Mouse (Mus musculus) adrenal gland (tissue): ENCODE results near the gene Aak1.
"Not testable (repeated sequence)": the region's sequence is repeated elsewhere in the genome, so short reads cannot be mapped to it uniquely, and the experiment has no call there.

ENCODE experiments used
- intact Hi-C: fragments of 180-260 bp; cut with DNase I; formaldehyde crosslinking; loops from one replicate; pipeline ENCODE4 v1.15.1; 2025

Gene Aak1

GRCm38 (mm10) chr6:86832802-86833502 is 16.4 kb upstream of the Aak1 start:
- intact Hi-C loops = no loop called here

- intact Hi-C loops = no loop called here
Observed at GRCm38 (mm10) chr6:86839089-86839488, 10.2 kb upstream of the Aak1 start.

GRCm38 (mm10) chr6:86841949-86842348 is 7.4 kb upstream of the Aak1 start:
- intact Hi-C loops = no loop called here

- intact Hi-C loops = no loop called here
Observed at GRCm38 (mm10) chr6:86843636-86844035, 5.7 kb upstream of the Aak1 start.

GRCm38 (mm10) chr6:86846467-86846866 is 2.9 kb upstream of the Aak1 start:
- intact Hi-C loops = loop anchor here (5.0 kb wide), 1 partner anchor 76 kb away; no protein-coding TSS in a partner anchor

GRCm38 (mm10) chr6:86847816-86848215 is 1.5 kb upstream of the Aak1 start:
- intact Hi-C loops = loop anchor here (5.0 kb wide), 1 partner anchor 74 kb away; no protein-coding TSS in a partner anchor

- intact Hi-C loops = loop anchor here (5.0 kb wide), 1 partner anchor 74 kb away; no protein-coding TSS in a partner anchor
Observed at GRCm38 (mm10) chr6:86848580-86848914, 770 bp upstream of the Aak1 start.

GRCm38 (mm10) chr6:86849692-86850445 is 552 bp downstream of the Aak1 start:
- intact Hi-C loops = loop anchor here (5.0 kb wide), 1 partner anchor 72 kb away; no protein-coding TSS in a partner anchor

GRCm38 (mm10) chr6:86850588-86850987 is 1.3 kb downstream of the Aak1 start:
- intact Hi-C loops = no loop called here

- intact Hi-C loops = no loop called here
Observed at GRCm38 (mm10) chr6:86851561-86851960, 2.2 kb downstream of the Aak1 start.

- intact Hi-C loops = no loop called here
Observed at GRCm38 (mm10) chr6:86853928-86854327, 4.6 kb downstream of the Aak1 start.

GRCm38 (mm10) chr6:86854941-86855340 is 5.6 kb downstream of the Aak1 start:
- intact Hi-C loops = loop anchor here (5.0 kb wide), 1 partner anchor 37 kb away; no protein-coding TSS in a partner anchor

GRCm38 (mm10) chr6:86858606-86859005 is 9.3 kb downstream of the Aak1 start:
- intact Hi-C loops = loop anchor here (5.0 kb wide), 1 partner anchor 34 kb away; no protein-coding TSS in a partner anchor

GRCm38 (mm10) chr6:86860732-86861463 is 11.6 kb downstream of the Aak1 start:
- intact Hi-C loops = no loop called here

- intact Hi-C loops = no loop called here
Observed at GRCm38 (mm10) chr6:86864358-86864757, 15.0 kb downstream of the Aak1 start.

GRCm38 (mm10) chr6:86870335-86870734 is 21.0 kb downstream of the Aak1 start:
- intact Hi-C loops = no loop called here

- intact Hi-C loops = no loop called here
Observed at GRCm38 (mm10) chr6:86871783-86872182, 22.5 kb downstream of the Aak1 start.

GRCm38 (mm10) chr6:86874711-86875375 is 25.5 kb downstream of the Aak1 start:
- intact Hi-C loops = no loop called here

- intact Hi-C loops = no loop called here
Observed at GRCm38 (mm10) chr6:86876451-86876850, 27.1 kb downstream of the Aak1 start.

- intact Hi-C loops = not testable (repeated sequence)
Observed at GRCm38 (mm10) chr6:86878656-86879055, 29.3 kb downstream of the Aak1 start.

GRCm38 (mm10) chr6:86879314-86879713 is 30.0 kb downstream of the Aak1 start:
- intact Hi-C loops = no loop called here
